Mouse (Mus musculus): Measurements from ENCODE around the gene Zp1. TPM values are rescaled to one million over a fixed set of nuclear protein-coding genes. Genes with fewer than 3 reads are reported as not detected.

Gene Zp1
- total and polyA plus RNA-seq, 3 experiments: 0.26 TPM; not detected in 2

DNA sequence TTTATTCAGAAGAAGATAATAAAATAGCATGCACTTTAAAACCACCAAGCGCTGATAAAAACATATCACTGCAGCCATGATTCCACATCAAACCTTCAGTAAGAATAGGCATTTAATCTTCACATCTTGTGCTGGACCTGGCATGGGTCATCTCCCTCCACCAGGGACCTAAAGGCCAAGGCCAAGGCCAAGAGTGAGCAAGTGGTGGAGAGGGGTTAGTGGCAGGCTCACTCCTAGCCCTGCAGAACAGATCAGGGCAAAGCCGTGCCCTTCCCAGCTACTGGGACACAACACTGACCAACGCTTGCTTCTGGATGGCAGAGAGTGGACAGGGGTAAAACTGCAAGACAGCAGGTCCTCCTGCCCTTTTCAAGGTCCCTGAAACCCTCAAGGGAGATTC lies 49.8 kb downstream of the Zp1 start:
- Histone ChIP-seq H3K27me3 (replicated peaks) (no peaks in the 10 kb centered on the region), H3K4me2 (ENCODE audit: insufficient read depth, low read depth, poor library complexity, severe bottlenecking) (no peak overlapping the region), H3K79me2 (replicated peaks; ENCODE audit: control insufficient read depth, extremely low read depth, insufficient read depth, poor library complexity, severe bottlenecking) (no peaks in the 10 kb centered on the region; the same call in 1 of the 2 replicates), H3K4me3 (replicated peaks in 1 of 3; ENCODE audit: low read depth in 2 of 3, low read length in 2 of 3, poor library complexity in 1 of 3) (no peak overlapping the region), H3K9me3 (replicated peaks; ENCODE audit: low read length) (no peaks in the 10 kb centered on the region), H3K27ac (ENCODE audit: insufficient read depth, low read depth) (no peak overlapping the region), H3K9ac (ENCODE audit: insufficient read depth, low read depth) (no peak overlapping the region), H3K4me1 (ENCODE audit: control insufficient read depth in 1 of 2, insufficient read depth in 2 of 2) (no peaks in the 10 kb centered on the region), H3K36me3 (replicated peaks in 1 of 2; ENCODE audit: control insufficient read depth in 1 of 2, insufficient read depth in 1 of 2, low read length in 1 of 2) (peaks cover 37 to 61% of the 10 kb centered on the region in 2 experiments)
- in situ Hi-C loops (cut with MboI; ENCODE audit: low pct_ligation_motif_present, low pct_unique_long_range_greater_than_20kb, low sequenced_read_pairs): no loop called here
- dilution Hi-C loops (cut with MboI; ENCODE audit: extremely low pct_ligation_motif_present, extremely low pct_unique_long_range_greater_than_20kb, low sequenced_read_pairs): no loop called here
- DNase-seq (ENCODE audit: extremely low read depth): no peak
- no peak for TF ChIP-seq EP300 (IDR thresholded peaks at IDR 0.05; ENCODE audit: low read length)
- TF ChIP-seq NRF1 (IDR thresholded peaks at IDR 0.05; ENCODE audit: low read depth, low read length): no peak
- no peak for TF ChIP-seq USF2 (conservative IDR thresholded peaks at IDR 0.05; ENCODE audit: low read depth, low read length)
- TF ChIP-seq CHD1 (IDR thresholded peaks at IDR 0.05; ENCODE audit: low read depth, low read length): no peak
- TF ChIP-seq MAFK (IDR thresholded peaks at IDR 0.05; ENCODE audit: insufficient replicate concordance, low read length): no peak
- TF ChIP-seq JUND (conservative IDR thresholded peaks at IDR 0.05; ENCODE audit: low read depth, low read length): no peak
- TF ChIP-seq SMC3 (IDR thresholded peaks at IDR 0.05; ENCODE audit: low read depth, low read length): no peak
- no peak for TF ChIP-seq E2F4 (IDR thresholded peaks at IDR 0.05; ENCODE audit: insufficient replicate concordance, low read depth, low read length)
- no peak for TF ChIP-seq CHD2 (IDR thresholded peaks at IDR 0.05; ENCODE audit: low read length)
- no peak for TF ChIP-seq NELFE (IDR thresholded peaks at IDR 0.05; ENCODE audit: low read depth, low read length)

DNA sequence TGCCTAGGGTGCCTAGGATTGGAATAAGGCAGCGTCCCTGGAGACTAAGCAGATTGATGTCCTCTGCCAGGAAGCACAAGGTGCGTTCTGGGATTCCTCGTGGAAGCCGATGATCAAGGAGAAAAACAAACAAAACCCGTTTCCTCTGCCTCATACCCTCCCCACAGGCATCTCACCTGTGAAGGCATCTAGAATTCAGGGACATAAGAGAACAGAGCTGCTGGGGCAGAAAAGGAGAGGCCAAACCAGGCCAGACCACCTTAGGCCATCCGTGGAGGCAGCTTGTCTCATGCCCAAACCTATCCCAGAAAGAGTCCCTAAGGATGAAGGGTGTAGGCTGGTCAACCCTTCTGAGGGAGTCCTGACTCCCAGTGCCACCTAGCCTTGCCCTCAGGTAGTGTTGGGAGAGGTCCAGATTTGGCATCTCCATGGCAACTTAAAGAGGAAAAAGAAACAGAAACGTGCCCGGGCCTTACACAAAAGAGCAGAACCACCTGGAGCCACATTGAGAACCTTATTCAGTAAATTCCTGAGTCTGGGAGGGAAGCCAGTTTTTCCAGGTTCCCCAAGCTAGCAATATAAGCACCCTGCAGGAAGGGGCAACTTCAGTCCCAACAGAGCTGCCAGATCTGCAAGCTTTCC lies 50.4 kb downstream of the Zp1 start, which contains the start of gene Tmem132a:
Gene Tmem132a, minus strand, starts transcription at position 55 of the 642 bp plus-strand sequence.
- no peak within 1 kb of the TSS for H3K4me3 ChIP-seq (replicated peaks in 1 of 3; ENCODE audit: low read depth in 2 of 3, low read length in 2 of 3, poor library complexity in 1 of 3)
- no peaks in the 10 kb centered on the region for H3K79me2 ChIP-seq (replicated peaks; ENCODE audit: control insufficient read depth, extremely low read depth, insufficient read depth, poor library complexity, severe bottlenecking)
- H3K4me1 ChIP-seq (ENCODE audit: control insufficient read depth in 1 of 2, insufficient read depth in 2 of 2): no peaks in the 10 kb centered on the region
- H3K27me3 ChIP-seq (replicated peaks): no peaks in the 10 kb centered on the region
- dilution Hi-C loops (cut with MboI; ENCODE audit: extremely low pct_ligation_motif_present, extremely low pct_unique_long_range_greater_than_20kb, low sequenced_read_pairs) (no loop called here), in situ Hi-C loops (cut with MboI; ENCODE audit: low pct_ligation_motif_present, low pct_unique_long_range_greater_than_20kb, low sequenced_read_pairs) (no loop called here)
- H3K27ac ChIP-seq (ENCODE audit: insufficient read depth, low read depth): no peak within 1 kb of the TSS
- DNase-seq (ENCODE audit: extremely low read depth): no peak
- TF ChIP-seq NRF1 (IDR thresholded peaks at IDR 0.05; ENCODE audit: low read depth, low read length) (no peak), MAFK (IDR thresholded peaks at IDR 0.05; ENCODE audit: insufficient replicate concordance, low read length) (no peak), JUN (IDR thresholded peaks at IDR 0.05; ENCODE audit: insufficient read depth, low read depth, low read length) (no peak), HCFC1 (IDR thresholded peaks at IDR 0.05; ENCODE audit: low read depth, low read length) (no peak), USF1 (IDR thresholded peaks at IDR 0.05; ENCODE audit: low read depth, low read length) (no peak), KAT2A (IDR thresholded peaks at IDR 0.05; ENCODE audit: insufficient replicate concordance, low read length) (no peak), E2F4 (IDR thresholded peaks at IDR 0.05; ENCODE audit: insufficient replicate concordance, low read depth, low read length) (no peak), RAD21 (IDR thresholded peaks at IDR 0.05; ENCODE audit: low read depth, low read length) (no peak), MXI1 (IDR thresholded peaks at IDR 0.05; ENCODE audit: low read depth, low read length) (no peak)
- no peaks in the 10 kb centered on the region for H3K9me3 ChIP-seq (replicated peaks; ENCODE audit: low read length)
- no peak within 1 kb of the TSS for H3K9ac ChIP-seq (ENCODE audit: insufficient read depth, low read depth)
- peaks cover 37 to 55% of the 10 kb centered on the region in 2 experiments for H3K36me3 ChIP-seq (replicated peaks in 1 of 2; ENCODE audit: control insufficient read depth in 1 of 2, insufficient read depth in 1 of 2, low read length in 1 of 2)
- H3K4me2 ChIP-seq (ENCODE audit: insufficient read depth, low read depth, poor library complexity, severe bottlenecking): no peak within 1 kb of the TSS
